Mouse (Mus musculus): ENCODE data around the gene Sf1. TPM values are rescaled to one million over a fixed set of nuclear protein-coding genes. Genes with fewer than 3 reads are reported as not detected.

Sf1 gene
- total and polyA plus RNA-seq, 2 experiments from 2014 or later, result 102 to 113 TPM

DNA sequence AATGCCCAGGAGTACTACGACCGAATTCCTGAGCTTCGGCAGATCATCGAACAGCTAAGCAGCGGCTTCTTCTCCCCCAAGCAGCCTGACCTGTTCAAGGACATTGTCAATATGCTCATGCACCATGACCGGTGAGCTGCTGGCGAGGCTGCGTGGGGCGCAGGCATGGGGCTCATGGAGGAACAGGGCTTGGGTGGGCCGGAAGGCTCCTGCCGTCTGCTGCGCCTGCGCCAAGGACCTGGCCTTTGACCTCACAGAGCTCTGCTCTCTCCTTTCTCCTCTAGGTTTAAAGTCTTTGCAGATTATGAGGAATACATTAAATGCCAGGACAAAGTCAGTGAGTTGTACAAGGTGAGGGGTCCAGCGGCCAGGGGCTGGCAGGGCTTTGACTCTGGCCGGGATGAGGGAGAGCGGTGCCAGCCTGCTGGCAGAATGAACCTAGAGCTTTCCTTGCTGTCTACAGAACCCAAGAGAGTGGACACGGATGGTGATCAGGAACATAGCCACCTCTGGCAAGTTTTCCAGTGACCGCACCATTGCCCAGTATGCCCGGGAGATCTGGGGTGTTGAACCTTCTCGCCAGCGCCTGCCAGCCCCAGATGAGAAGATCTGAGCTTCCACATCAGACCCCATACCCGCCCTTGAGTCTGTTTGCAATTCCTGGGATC is 34.2 kb downstream of the Sf1 start:
- 0 out of 2 replicates have a peak overlapping the region, but pooled peaks have one; percentile 73 for H3K9ac ChIP-seq
- H3K27me3 ChIP-seq (ENCODE audit: insufficient read depth, low read length), result no peaks in the 10 kb centered on the region
- WGBS, result 88% methylated on average over 22 of the region's 22 CpGs
- H3K27ac ChIP-seq (ENCODE audit: low read depth, low read length), result no peak overlapping the region
- ATAC-seq (no peak), DNase-seq (no peak)
- no peaks in the 10 kb centered on the region for H3K36me3 ChIP-seq (ENCODE audit: insufficient read depth)
- H3K4me2 ChIP-seq (ENCODE audit: low read depth), result 0 out of 2 replicates have a peak overlapping the region, but pooled peaks have one; percentile 98
- no peaks in the 10 kb centered on the region for H3K9me3 ChIP-seq (ENCODE audit: low read length)
- H3K4me3 ChIP-seq (ENCODE audit: low read depth, low read length), result no peak overlapping the region
- no peak for TF ChIP-seq CTCF (IDR thresholded peaks at IDR 0.05; ENCODE audit: low read depth)
- peaks cover 9% of the 10 kb centered on the region; the same call in 1 of the 2 replicates for H3K4me1 ChIP-seq (ENCODE audit: insufficient read depth)

DNA sequence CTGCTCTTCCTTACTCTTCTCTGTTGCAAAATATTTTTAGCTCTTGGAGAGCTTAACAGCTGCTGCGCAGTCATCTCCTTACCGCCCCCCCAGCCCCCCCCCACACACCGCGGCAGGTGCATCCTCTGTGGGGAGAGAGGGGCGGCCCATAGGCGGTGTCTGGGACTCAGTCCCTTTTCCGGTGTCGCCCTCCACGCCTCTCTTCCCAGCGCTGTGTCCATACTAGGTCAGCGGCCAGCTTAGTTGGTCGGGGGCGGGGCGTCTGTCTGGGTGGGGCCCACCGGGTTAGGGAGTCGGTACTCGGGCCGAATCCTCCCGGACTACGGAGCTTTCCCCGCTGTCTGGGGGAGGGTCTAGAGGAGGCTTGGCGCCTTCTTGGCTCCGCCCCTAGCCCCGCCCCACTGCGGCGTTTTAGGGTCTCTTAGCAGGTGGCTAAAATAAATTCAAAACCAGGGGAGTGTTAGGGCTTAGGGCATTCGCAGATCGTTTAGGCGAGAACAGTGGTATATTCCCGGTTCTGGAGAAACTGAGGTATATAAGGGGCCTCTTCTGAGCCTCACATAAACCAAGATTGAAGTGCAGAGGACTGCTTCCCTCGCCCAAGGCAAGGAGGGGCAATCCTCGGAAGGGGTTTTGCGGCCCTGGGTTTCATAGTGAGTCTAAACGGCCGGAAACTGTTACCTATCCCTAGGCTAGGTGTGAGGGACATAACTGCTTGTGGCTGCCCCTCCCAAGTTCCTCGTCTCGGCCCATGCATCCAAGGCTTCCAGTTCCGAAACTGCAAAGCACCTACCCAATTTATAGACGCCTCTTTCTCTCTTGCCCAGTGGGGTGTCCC is 35.2 kb downstream of the Sf1 start:
- 2% methylated on average over 39 of the region's 39 CpGs for WGBS

DNA sequence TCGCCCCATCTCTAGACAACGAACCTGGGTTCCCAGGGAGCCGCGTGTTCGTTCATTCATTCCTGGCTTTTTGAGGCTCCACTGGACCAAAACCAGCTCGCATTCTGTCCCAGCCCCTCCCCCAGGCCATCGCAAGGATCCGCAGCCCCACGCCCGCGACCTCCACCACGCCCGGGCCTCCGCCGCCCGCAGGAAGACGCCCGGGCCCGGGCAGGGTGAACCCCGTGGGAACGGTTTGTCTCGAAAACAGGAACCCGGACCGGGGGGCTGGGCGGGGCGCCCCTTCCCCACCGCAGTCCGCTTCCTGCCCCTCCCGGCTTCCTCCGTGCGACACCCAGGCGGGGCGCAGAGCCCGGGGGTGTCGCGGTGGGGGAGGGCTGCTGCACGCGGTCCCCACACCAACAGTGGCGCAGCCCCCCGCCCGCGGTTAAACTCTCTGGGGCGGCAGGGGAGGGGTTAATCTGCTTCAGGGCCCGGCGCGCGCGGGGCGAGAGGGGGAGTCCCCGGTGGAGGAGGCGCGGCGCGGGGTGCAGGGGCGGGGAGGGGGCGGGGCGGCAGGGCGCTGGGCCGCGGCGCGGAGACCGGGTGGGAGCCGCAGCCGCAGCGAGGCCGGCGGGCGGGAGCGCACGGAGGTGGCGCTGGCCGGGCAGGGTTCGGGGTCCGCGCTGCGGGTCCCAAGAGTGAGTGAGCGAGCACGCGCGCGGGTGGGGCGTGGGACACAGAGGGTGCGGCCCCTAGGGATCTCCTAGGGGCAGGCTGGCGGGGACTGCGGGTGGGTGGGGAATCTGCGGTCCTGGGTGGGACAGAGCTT is 36.0 kb downstream of the Sf1 start, which contains the start of gene Rasgrp2:
Gene Rasgrp2, plus strand, starts transcription at position 56 of the 811 bp plus-strand sequence.
- 1% methylated on average over 64 of the region's 87 CpGs for WGBS
- TF ChIP-seq CTCF (IDR thresholded peaks at IDR 0.05; ENCODE audit: low read depth), result no peak
- H3K36me3 ChIP-seq (ENCODE audit: insufficient read depth), result no peaks in the 10 kb centered on the region
- peak within 1 kb of the TSS; percentile 51 for H3K4me3 ChIP-seq (ENCODE audit: low read depth, low read length)
- H3K9ac ChIP-seq, result peak within 1 kb of the TSS; percentile 73
- H3K27ac ChIP-seq (ENCODE audit: low read depth, low read length), result peak within 1 kb of the TSS; percentile 88
- peak within 1 kb of the TSS; percentile 98 for H3K4me2 ChIP-seq (ENCODE audit: low read depth)
- H3K27me3 ChIP-seq (ENCODE audit: insufficient read depth, low read length), result no peaks in the 10 kb centered on the region
- H3K9me3 ChIP-seq (ENCODE audit: low read length), result no peaks in the 10 kb centered on the region
- peaks cover 9% of the 10 kb centered on the region; the same call in 1 of the 2 replicates for H3K4me1 ChIP-seq (ENCODE audit: insufficient read depth)
- DNase-seq (peak; percentile 74), ATAC-seq (peak; percentile 32)

More for the DNA sequence above, 35.2 kb downstream of the Sf1 start:
- Histone ChIP-seq H3K36me3 (ENCODE audit: insufficient read depth) (no peaks in the 10 kb centered on the region), H3K4me3 (ENCODE audit: low read depth, low read length) (peak overlapping the region; percentile 51), H3K9me3 (ENCODE audit: low read length) (no peaks in the 10 kb centered on the region), H3K27ac (ENCODE audit: low read depth, low read length) (peak overlapping the region; percentile 88), H3K27me3 (ENCODE audit: insufficient read depth, low read length) (no peaks in the 10 kb centered on the region), H3K9ac (peak overlapping the region; percentile 73), H3K4me1 (ENCODE audit: insufficient read depth) (peaks cover 9% of the 10 kb centered on the region; the same call in 1 of the 2 replicates), H3K4me2 (ENCODE audit: low read depth) (peak overlapping the region; percentile 98)
- no peak for TF ChIP-seq CTCF (IDR thresholded peaks at IDR 0.05; ENCODE audit: low read depth)
- DNase-seq (peak; percentile 81), ATAC-seq (peak; percentile 65)

DNA sequence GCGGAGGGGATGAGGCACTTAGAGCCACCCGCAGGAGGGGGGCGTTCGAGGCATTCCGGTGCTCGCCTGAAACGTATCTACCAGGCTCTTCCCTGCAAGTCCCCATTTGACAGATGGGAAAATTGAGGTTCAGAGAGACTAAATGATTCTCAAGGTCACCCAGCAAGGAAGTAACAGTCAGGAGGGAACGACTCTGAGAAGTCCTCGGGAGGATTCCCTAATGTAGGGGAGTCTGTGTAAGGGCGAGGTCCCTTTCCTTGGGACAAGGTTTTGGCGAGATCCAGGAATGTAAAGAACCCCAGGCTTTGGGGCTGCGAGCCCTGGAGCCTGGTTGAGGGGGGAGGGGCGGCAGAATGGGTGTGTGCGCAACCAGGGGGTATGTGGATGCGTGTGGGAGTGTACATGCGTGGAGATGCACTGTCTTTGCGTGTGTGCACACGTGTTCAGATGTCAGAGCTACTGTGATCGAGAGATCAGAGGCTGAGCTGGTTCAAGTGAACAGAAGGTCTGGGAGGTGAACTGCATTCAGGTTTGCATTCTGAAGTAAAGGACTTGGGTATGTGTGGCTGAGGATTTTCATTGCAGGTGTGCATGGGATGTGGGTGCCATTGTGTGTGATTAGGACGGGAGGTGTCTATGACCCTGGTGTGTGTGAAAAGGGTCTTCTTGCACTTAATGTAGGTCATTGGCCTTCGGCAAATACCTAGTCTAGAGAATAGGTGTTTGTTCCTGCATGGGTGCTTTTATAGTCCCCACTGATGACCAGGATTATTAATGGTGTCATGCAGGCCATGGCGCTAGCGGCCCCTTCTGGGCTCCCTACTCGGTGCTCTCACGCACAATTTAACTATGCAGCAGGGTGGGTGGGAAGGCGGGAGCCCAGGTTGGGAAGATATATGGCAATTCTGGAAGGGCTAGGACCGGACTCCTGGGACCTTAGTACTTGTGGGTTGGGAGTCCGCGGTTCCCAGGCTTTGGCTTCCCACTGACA is 36.9 kb downstream of the Sf1 start:
- DNase-seq, result peak; percentile 65
- Histone ChIP-seq H3K9ac (peak overlapping the region; percentile 73), H3K27me3 (ENCODE audit: insufficient read depth, low read length) (no peaks in the 10 kb centered on the region), H3K27ac (ENCODE audit: low read depth, low read length) (peak overlapping the region; percentile 88), H3K4me3 (ENCODE audit: low read depth, low read length) (peak overlapping the region; percentile 51), H3K9me3 (ENCODE audit: low read length) (no peaks in the 10 kb centered on the region), H3K36me3 (ENCODE audit: insufficient read depth) (no peaks in the 10 kb centered on the region), H3K4me2 (ENCODE audit: low read depth) (peak overlapping the region; percentile 98), H3K4me1 (ENCODE audit: insufficient read depth) (peaks cover 9% of the 10 kb centered on the region; the same call in 1 of the 2 replicates)
- WGBS, result 2% methylated on average over 29 of the region's 29 CpGs
- ATAC-seq, result peak; percentile 53
- peak; percentile 40 for TF ChIP-seq CTCF (IDR thresholded peaks at IDR 0.05; ENCODE audit: low read depth)

DNA sequence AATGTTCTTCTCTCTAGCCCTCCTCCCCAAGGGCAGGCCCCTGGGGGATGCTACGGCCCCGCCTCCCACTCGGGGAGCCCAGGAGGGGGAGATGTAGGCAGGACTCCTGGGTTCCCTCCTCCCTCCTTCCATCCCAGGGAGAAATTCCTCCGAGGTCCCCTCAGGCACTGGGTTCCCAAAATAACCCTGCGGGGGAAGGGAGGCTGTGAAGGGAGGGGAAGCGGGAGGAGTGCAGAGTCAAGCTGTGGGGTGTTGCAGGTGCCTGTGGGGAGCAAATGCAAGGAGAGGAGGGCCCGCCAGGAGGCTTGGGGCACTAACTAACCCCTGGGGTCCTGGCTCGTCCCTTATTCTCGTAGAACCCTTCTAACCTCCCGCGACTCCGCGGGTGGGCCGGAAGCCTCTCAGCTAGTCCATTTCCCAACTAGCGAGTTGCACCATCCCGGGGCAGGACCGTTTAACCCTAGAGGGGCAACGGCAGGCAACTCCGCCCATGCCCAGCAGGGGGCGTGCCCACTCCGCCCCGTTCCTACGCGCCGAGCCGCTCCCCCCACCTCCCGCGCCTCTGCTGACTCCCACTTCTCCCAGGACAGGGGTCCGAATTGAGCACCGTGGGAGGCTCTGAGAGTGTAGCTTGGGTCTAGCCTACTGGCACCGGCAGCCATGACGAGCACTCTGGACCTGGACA is 37.8 kb downstream of the Sf1 start:
- Histone ChIP-seq H3K4me1 (ENCODE audit: insufficient read depth) (peaks cover 9% of the 10 kb centered on the region; the same call in 1 of the 2 replicates), H3K4me3 (ENCODE audit: low read depth, low read length) (peak overlapping the region; percentile 51), H3K9ac (peak overlapping the region; percentile 73), H3K9me3 (ENCODE audit: low read length) (no peaks in the 10 kb centered on the region), H3K36me3 (ENCODE audit: insufficient read depth) (no peaks in the 10 kb centered on the region), H3K27me3 (ENCODE audit: insufficient read depth, low read length) (no peaks in the 10 kb centered on the region), H3K4me2 (ENCODE audit: low read depth) (peak overlapping the region; percentile 98), H3K27ac (ENCODE audit: low read depth, low read length) (no peak overlapping the region)
- WGBS, result under 1% methylated on average over 30 of the region's 32 CpGs
- TF ChIP-seq CTCF (IDR thresholded peaks at IDR 0.05; ENCODE audit: low read depth), result peak; percentile 84
- ATAC-seq (peak; percentile 5; the same call in 1 of the 2 replicates), DNase-seq (peak; percentile 68)
